Mouse (Mus musculus) liver, embryonic 14.5 days (tissue): ENCODE measurements around the gene Dis3l2. TPM values are rescaled to one million over a fixed set of nuclear protein-coding genes. Genes with fewer than 3 reads are reported as not detected.

ENCODE experiments used
- ATAC-seq: fragments of 200-750 bp; cut with Nextera tagmentation; 2 replicates; pipeline ENCODE4 v1.8.0; 2017; ENCODE audit warnings: moderate number of reproducible peaks, mild to moderate bottlenecking, moderate library complexity; ENCODE audit not compliant: insufficient read depth
- DNase-seq, 3 experiments: peaks; one replicate each; pipeline ENCODE4 v3.0.0-alpha.2; 2012 to 2013; ENCODE audit warnings: low read depth in 3 of 3, low spot score in 3 of 3
- H3K27ac ChIP-seq: fragments of 300-500 bp; sonication (generic); 2 replicates; pipeline ENCODE4 v1.5.1; 2014; ENCODE audit warnings: moderate library complexity, mild to moderate bottlenecking, control low read depth, inconsistent platforms
- H3K27me3 ChIP-seq: fragments of 300-500 bp; sonication (generic); 2 replicates; pipeline ENCODE4 v1.6.1; 2014; ENCODE audit warnings: mild to moderate bottlenecking, low read length, moderate library complexity; ENCODE audit not compliant: control insufficient read depth, insufficient read depth
- H3K36me3 ChIP-seq: fragments of 300-500 bp; sonication (generic); replicated peaks from 2 replicates; pipeline ENCODE4 v1.6.1; 2014; ENCODE audit warnings: low read depth; ENCODE audit not compliant: control insufficient read depth, insufficient read depth
- H3K4me1 ChIP-seq, 2 experiments: fragments of 200-500 bp in 1 of 2; fragments of 300-500 bp in 1 of 2; sonication (generic) in 1 of 2; replicated peaks; 2 replicates each; pipeline ENCODE4 v1.6.1; 2012 to 2014; ENCODE audit warnings: antibody characterized with exemption in 1 of 2, inconsistent platforms in 1 of 2, low read length in 1 of 2; ENCODE audit not compliant: control insufficient read depth in 2 of 2, insufficient read depth in 2 of 2
- H3K4me2 ChIP-seq: fragments of 300-500 bp; sonication (generic); 2 replicates; pipeline ENCODE4 v1.6.1; 2014; ENCODE audit warnings: low read depth, mild to moderate bottlenecking, control low read depth, moderate library complexity
- H3K4me3 ChIP-seq, 2 experiments: fragments of 200-500 bp in 1 of 2; fragments of 300-500 bp in 1 of 2; sonication (generic) in 1 of 2; 2 replicates each; pipeline ENCODE4 v1.5.1; 2012 to 2014; ENCODE audit warnings: low read depth in 2 of 2, low read length in 2 of 2, mild to moderate bottlenecking in 2 of 2, control low read depth in 1 of 2, inconsistent platforms in 1 of 2, moderate library complexity in 1 of 2; ENCODE audit not compliant: insufficient read depth in 1 of 2
- H3K9ac ChIP-seq: fragments of 300-500 bp; sonication (generic); replicated peaks from 2 replicates; pipeline ENCODE4 v1.6.1; 2014; ENCODE audit warnings: mild to moderate bottlenecking, control low read depth, moderate library complexity
- H3K9me3 ChIP-seq: fragments of 300-500 bp; sonication (generic); 2 replicates; pipeline ENCODE4 v1.6.1; 2016; ENCODE audit warnings: low read length, mixed read lengths; ENCODE audit not compliant: control insufficient read depth
- CTCF ChIP-seq: IDR thresholded peaks from 2 replicates; pipeline ENCODE4 v1.5.1; 2016; ENCODE audit warnings: antibody characterized with exemption, low read depth, control low read depth
- EP300 ChIP-seq: IDR thresholded peaks from 2 replicates; pipeline ENCODE4 v1.6.1; 2016; ENCODE audit warnings: antibody characterized with exemption, low read depth
- WGBS: fragments of 180-500 bp; shearing (Covaris S2); extraction: QIAGEN DNeasy Blood & Tissue Kit; methylation state at CpG from one replicate; pipeline ENCODE4 v1.1.7; 2014; ENCODE audit not compliant: insufficient replicate concordance; 5-methylcytosine and 5-hydroxymethylcytosine counted together
- polyA plus RNA-seq, 2 experiments: library from polyadenylated mRNA; depleted of rRNA in 1 of 2; stranded (reverse) in 1 of 2; unstranded in 1 of 2; fragments of >200 nt; fragmentation: Nextera tagmentation in 1 of 2; extraction: Ambion mirVana in 1 of 2; gene quantifications; 2 replicates each; pipeline versions ENCODE4 v1.2.1 to v1.2.3; 2012 to 2014

The Dis3l2 gene
- polyA plus RNA-seq, 2 experiments = 6.0 to 7.1 TPM

GRCm38 (mm10) chr1:87021584-87021983 lies 318.0 kb downstream of the Dis3l2 start:
- DNase-seq (no peak), ATAC-seq (no peak)
- no peaks in the 10 kb centered on the region for H3K36me3 ChIP-seq
- H3K27me3 ChIP-seq = no peaks in the 10 kb centered on the region
- no peak overlapping the region for H3K27ac ChIP-seq
- no peak overlapping the region for H3K9ac ChIP-seq
- H3K4me2 ChIP-seq = no peak overlapping the region
- TF ChIP-seq CTCF (no peak), EP300 (no peak)
- peaks cover 0 to 12% of the 10 kb centered on the region in 2 experiments; a peak in 2 of 4 replicates for H3K4me1 ChIP-seq
- 24% methylated on average over 3 of the region's 3 CpGs for WGBS
- H3K9me3 ChIP-seq = no peaks in the 10 kb centered on the region
- no peak overlapping the region for H3K4me3 ChIP-seq

GRCm38 (mm10) chr1:87023291-87024170 lies 319.9 kb downstream of the Dis3l2 start:
- Histone ChIP-seq H3K4me1 (peaks cover 0 to 12% of the 10 kb centered on the region in 2 experiments; a peak in 2 of 4 replicates), H3K27ac (no peak overlapping the region), H3K4me2 (no peak overlapping the region), H3K36me3 (no peaks in the 10 kb centered on the region), H3K4me3 (no peak overlapping the region), H3K9ac (no peak overlapping the region), H3K27me3 (no peaks in the 10 kb centered on the region), H3K9me3 (no peaks in the 10 kb centered on the region)
- 70% methylated on average over 6 of the region's 6 CpGs for whole genome bisulfite sequencing
- TF ChIP-seq EP300 = no peak
- DNase-seq = no peak
- ATAC-seq = no peak

- H3K9ac ChIP-seq = no peak overlapping the region
- no peak for ATAC-seq
- no peak for TF ChIP-seq EP300
- 59% methylated on average over 1 of the region's 1 CpGs for WGBS
- H3K4me3 ChIP-seq = no peak overlapping the region
- H3K9me3 ChIP-seq = no peaks in the 10 kb centered on the region
- H3K36me3 ChIP-seq = no peaks in the 10 kb centered on the region
- H3K27ac ChIP-seq = no peak overlapping the region
- no peak overlapping the region for H3K4me2 ChIP-seq
- no peak for DNase-seq
- no peaks in the 10 kb centered on the region for H3K27me3 ChIP-seq
- H3K4me1 ChIP-seq = peaks cover 0 to 12% of the 10 kb centered on the region in 2 experiments; a peak in 2 of 4 replicates
These were observed 321.4 kb downstream of the Dis3l2 start for GRCm38 (mm10) chr1:87025021-87025420.

GRCm38 (mm10) chr1:87028786-87029185 lies 325.2 kb downstream of the Dis3l2 start:
- DNase-seq = no peak
- no peak overlapping the region for H3K27ac ChIP-seq

GRCm38 (mm10) chr1:87030652-87031051 lies 327.0 kb downstream of the Dis3l2 start:
- 61% methylated on average over 1 of the region's 1 CpGs for WGBS

More at GRCm38 (mm10) chr1:87028786-87029185, 325.2 kb downstream of the Dis3l2 start:
- no peaks in the 10 kb centered on the region for H3K9me3 ChIP-seq
- no peaks in the 10 kb centered on the region for H3K4me1 ChIP-seq
- H3K4me3 ChIP-seq = no peak overlapping the region
- H3K9ac ChIP-seq = no peak overlapping the region
- WGBS = 48% methylated on average over 2 of the region's 2 CpGs
- no peaks in the 10 kb centered on the region for H3K27me3 ChIP-seq
- H3K36me3 ChIP-seq = no peaks in the 10 kb centered on the region
- TF ChIP-seq CTCF (no peak), EP300 (no peak)
- no peak overlapping the region for H3K4me2 ChIP-seq
- no peak for ATAC-seq

More at GRCm38 (mm10) chr1:87030652-87031051, 327.0 kb downstream of the Dis3l2 start:
- Histone ChIP-seq H3K9ac (no peak overlapping the region), H3K4me3 (no peak overlapping the region), H3K36me3 (no peaks in the 10 kb centered on the region), H3K9me3 (no peaks in the 10 kb centered on the region), H3K27ac (no peak overlapping the region), H3K27me3 (no peaks in the 10 kb centered on the region), H3K4me1 (no peaks in the 10 kb centered on the region), H3K4me2 (no peak overlapping the region)
- DNase-seq (no peak), ATAC-seq (no peak)
- TF ChIP-seq CTCF (no peak), EP300 (no peak)
